Mouse (Mus musculus) lung, embryonic 16.5 days (tissue): Measurements from ENCODE around the gene Spata25. TPM values are rescaled to one million over a fixed set of nuclear protein-coding genes. Genes with fewer than 3 reads are reported as not detected.

Experiments
- ATAC-seq: fragments of 200-750 bp; cut with Nextera tagmentation; 2 replicates; pipeline ENCODE4 v1.8.0; 2017; ENCODE audit warnings: low read depth, mild to moderate bottlenecking, moderate library complexity
- H3K27ac ChIP-seq: fragments of 300-500 bp; sonication (generic); 2 replicates; pipeline ENCODE4 v1.5.1; 2014; ENCODE audit warnings: mild to moderate bottlenecking, control low read depth, low read length
- H3K27me3 ChIP-seq: fragments of 300-500 bp; sonication (generic); 2 replicates; pipeline ENCODE4 v1.6.1; 2014; ENCODE audit warnings: low read depth, low read length, mixed read lengths; ENCODE audit not compliant: control insufficient read depth, insufficient read depth
- H3K36me3 ChIP-seq: fragments of 300-500 bp; sonication (generic); 2 replicates; pipeline ENCODE4 v1.6.1; 2014; ENCODE audit warnings: low read length; ENCODE audit not compliant: control insufficient read depth, insufficient read depth
- H3K4me1 ChIP-seq: fragments of 300-500 bp; sonication (generic); replicated peaks from 2 replicates; pipeline ENCODE4 v1.6.1; 2014; ENCODE audit warnings: low read length, mixed read lengths; ENCODE audit not compliant: control insufficient read depth, insufficient read depth
- H3K4me2 ChIP-seq: fragments of 300-500 bp; sonication (generic); 2 replicates; pipeline ENCODE4 v1.6.1; 2014; ENCODE audit warnings: low read depth, low read length, control low read depth
- H3K4me3 ChIP-seq: fragments of 300-500 bp; sonication (generic); 2 replicates; pipeline ENCODE4 v1.5.1; 2014; ENCODE audit warnings: mild to moderate bottlenecking, low read length, control low read depth
- H3K9ac ChIP-seq: fragments of 300-500 bp; sonication (generic); 2 replicates; pipeline ENCODE4 v1.6.1; 2014; ENCODE audit warnings: low read length, control low read depth
- H3K9me3 ChIP-seq: fragments of 300-500 bp; sonication (generic); 2 replicates; pipeline ENCODE4 v1.6.1; 2016; ENCODE audit warnings: low read length; ENCODE audit not compliant: control insufficient read depth
- WGBS: fragments of 180-500 bp; shearing (Covaris S2); extraction: QIAGEN DNeasy Blood & Tissue Kit; methylation state at CpG from one replicate; pipeline ENCODE4 v1.1.7; 2014; 5-methylcytosine and 5-hydroxymethylcytosine counted together
- polyA plus RNA-seq: library from polyadenylated mRNA; unstranded; fragments of >200 nt; fragmentation: Nextera tagmentation; extraction: Ambion mirVana; gene quantifications from 2 replicates; pipeline ENCODE4 v1.2.1, GENCODE M21; 2015

Gene Spata25
- polyA plus RNA-seq, 1 experiment from 2014 or later: not detected

DNA sequence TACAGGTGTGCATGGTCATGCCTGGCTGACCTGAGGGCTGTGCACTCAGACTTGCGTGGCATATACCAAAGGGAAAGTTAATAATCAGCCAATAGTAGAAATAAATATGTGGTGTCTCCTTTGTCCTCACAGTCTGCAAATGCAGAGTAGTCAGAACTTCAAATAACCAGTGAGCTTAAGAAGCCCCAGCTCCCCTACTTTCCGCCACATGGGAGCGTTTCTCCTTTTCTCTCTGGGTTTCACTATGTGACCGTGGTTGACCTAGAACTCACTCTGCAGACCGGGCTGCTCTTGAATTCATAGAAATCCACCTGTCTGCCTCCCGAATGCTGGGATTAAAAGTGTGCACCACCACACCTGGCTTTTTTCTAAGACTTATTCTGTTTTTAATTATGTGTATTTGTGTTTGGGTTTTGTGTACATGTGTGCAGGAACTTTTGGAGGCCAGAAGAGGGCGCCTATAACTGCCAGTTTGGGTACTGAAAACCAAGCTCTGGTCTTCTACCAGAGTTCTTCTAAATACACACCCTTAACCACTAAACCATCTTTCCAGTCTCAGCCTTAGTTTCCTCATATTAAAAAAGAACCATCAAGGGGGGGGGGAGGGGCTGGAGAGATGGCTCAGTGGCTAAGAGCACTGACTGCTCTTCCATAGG is 44.3 kb downstream of the Spata25 start:
- H3K9ac ChIP-seq: no peak overlapping the region
- H3K4me3 ChIP-seq: no peak overlapping the region
- no peaks in the 10 kb centered on the region for H3K9me3 ChIP-seq
- H3K27ac ChIP-seq: no peak overlapping the region
- no peaks in the 10 kb centered on the region for H3K27me3 ChIP-seq
- no peak overlapping the region for H3K4me2 ChIP-seq
- ATAC-seq: no peak
- H3K36me3 ChIP-seq: no peaks in the 10 kb centered on the region
- H3K4me1 ChIP-seq: peaks cover 16% of the 10 kb centered on the region
- 74% methylated on average over 7 of the region's 7 CpGs for WGBS

DNA sequence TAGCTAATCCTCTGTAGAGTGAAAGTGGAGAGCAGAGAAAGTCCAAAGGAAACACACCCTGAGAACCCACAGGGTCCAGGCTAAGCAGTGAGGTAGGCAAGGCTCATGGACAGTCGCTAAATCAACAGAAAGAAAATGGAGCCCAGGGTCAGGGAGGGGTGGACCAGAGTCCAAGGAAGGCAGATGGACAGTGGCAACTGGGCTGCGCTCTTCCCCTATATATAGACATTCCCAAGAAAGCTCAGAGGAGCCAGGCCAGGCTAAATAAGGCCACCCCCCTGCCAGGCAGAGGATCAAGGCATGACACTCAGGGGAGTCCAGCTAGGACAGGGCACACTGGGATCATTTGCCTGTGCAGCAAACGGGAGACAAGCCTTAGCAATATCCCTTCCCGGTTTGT is 46.5 kb downstream of the Spata25 start:
- Histone ChIP-seq H3K27me3 (no peaks in the 10 kb centered on the region), H3K4me1 (peaks cover 11% of the 10 kb centered on the region), H3K9me3 (no peaks in the 10 kb centered on the region), H3K9ac (no peak overlapping the region), H3K36me3 (no peaks in the 10 kb centered on the region), H3K4me2 (no peak overlapping the region), H3K4me3 (no peak overlapping the region), H3K27ac (no peak overlapping the region)
- ATAC-seq: no peak
- 65% methylated on average over 4 of the region's 4 CpGs for WGBS

DNA sequence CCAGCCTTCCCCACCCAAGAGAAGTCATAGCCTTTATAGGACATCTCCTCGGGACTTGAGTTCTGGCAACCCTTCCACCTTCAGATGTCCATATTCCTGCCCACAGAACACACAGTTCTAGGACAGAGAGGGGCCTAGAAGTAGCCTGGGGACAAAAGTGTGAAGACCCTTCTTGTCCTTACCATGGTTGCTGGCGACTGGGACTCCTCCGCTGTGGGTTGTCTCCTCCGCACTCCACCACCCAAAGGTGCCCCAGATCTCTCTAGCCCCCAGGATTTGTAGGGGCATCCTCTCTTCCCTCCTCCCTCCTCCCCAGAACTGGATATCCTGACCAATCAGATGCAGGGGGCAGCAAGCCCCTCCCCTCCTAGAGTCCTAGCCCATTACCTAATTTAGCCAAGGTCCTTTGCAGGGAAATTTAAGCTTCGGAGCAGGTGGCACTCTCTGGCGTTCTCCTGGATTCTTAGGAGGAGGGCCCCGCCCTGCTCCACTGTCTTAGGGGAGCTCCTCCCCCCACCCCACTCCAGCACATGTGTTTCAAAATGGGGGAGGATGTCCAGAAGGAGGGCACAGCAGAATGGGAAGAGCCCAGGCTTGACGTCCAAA is 48.8 kb downstream of the Spata25 start, which contains the start of gene Tnnc2:
Tnnc2 (minus strand) TSS at position 487 of the 606 bp plus-strand sequence.
- 69% methylated on average over 8 of the region's 8 CpGs for WGBS
- Histone ChIP-seq H3K4me3 (no peak within 1 kb of the TSS), H3K27me3 (no peaks in the 10 kb centered on the region), H3K27ac (no peak within 1 kb of the TSS), H3K36me3 (no peaks in the 10 kb centered on the region), H3K4me1 (peaks cover 2% of the 10 kb centered on the region; the same call in 1 of the 2 replicates), H3K9me3 (no peaks in the 10 kb centered on the region), H3K9ac (no peak within 1 kb of the TSS), H3K4me2 (no peak within 1 kb of the TSS)
- no peak for ATAC-seq

GRCm38 (mm10) chr2:164778809-164779208 is 49.5 kb downstream of the Spata25 start:
- no peak overlapping the region for H3K9ac ChIP-seq
- ATAC-seq: no peak

GRCm38 (mm10) chr2:164778015-164778287 is 50.4 kb downstream of the Spata25 start:
- Histone ChIP-seq H3K27me3 (no peaks in the 10 kb centered on the region), H3K9ac (no peak overlapping the region), H3K27ac (no peak overlapping the region), H3K9me3 (no peaks in the 10 kb centered on the region), H3K4me2 (no peak overlapping the region), H3K4me3 (no peak overlapping the region), H3K4me1 (no peaks in the 10 kb centered on the region), H3K36me3 (peaks cover 2% of the 10 kb centered on the region)
- 88% methylated on average over 11 of the region's 11 CpGs for WGBS
- ATAC-seq: no peak

More at GRCm38 (mm10) chr2:164778809-164779208, 49.5 kb downstream of the Spata25 start:
- Histone ChIP-seq H3K36me3 (no peaks in the 10 kb centered on the region), H3K9me3 (no peaks in the 10 kb centered on the region), H3K4me2 (no peak overlapping the region), H3K27ac (no peak overlapping the region), H3K4me1 (no peaks in the 10 kb centered on the region), H3K27me3 (no peaks in the 10 kb centered on the region), H3K4me3 (no peak overlapping the region)
- WGBS: 65% methylated on average over 7 of the region's 7 CpGs

GRCm38 (mm10) chr2:164777246-164778014 is 50.9 kb downstream of the Spata25 start:
- H3K27me3 ChIP-seq: no peaks in the 10 kb centered on the region
- H3K36me3 ChIP-seq: peaks cover 5% of the 10 kb centered on the region
- H3K9me3 ChIP-seq: no peaks in the 10 kb centered on the region
- WGBS: 77% methylated on average over 30 of the region's 30 CpGs
- no peak overlapping the region for H3K4me2 ChIP-seq
- H3K27ac ChIP-seq: no peak overlapping the region
- no peak for ATAC-seq
- H3K9ac ChIP-seq: no peak overlapping the region
- H3K4me3 ChIP-seq: no peak overlapping the region
- peaks cover 2% of the 10 kb centered on the region; the same call in 1 of the 2 replicates for H3K4me1 ChIP-seq

DNA sequence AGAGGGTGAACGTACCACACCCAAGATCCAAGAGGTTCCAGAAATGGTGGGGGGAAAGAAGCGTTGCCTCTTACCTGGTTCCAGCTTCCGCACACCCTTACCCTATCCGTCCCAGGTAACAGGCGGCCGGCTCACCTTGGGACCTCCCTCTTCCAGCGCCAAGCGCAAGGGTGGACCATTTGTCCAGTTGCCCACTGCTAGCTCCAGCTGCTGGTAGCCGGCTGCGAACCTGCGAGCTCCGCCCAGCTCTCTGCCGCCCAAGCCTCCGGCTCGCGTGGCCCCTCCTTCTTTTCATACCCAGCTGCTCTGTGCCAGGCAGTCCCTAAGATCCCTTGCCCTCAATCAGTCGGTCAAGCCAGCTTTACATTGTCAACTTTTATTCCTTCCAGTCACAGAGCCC is 51.5 kb downstream of the Spata25 start:
- 48% methylated on average over 17 of the region's 17 CpGs for WGBS
- no peaks in the 10 kb centered on the region for H3K9me3 ChIP-seq
- H3K36me3 ChIP-seq: peaks cover 11% of the 10 kb centered on the region
- no peak for ATAC-seq
- H3K4me3 ChIP-seq: no peak overlapping the region
- peaks cover 8% of the 10 kb centered on the region for H3K4me1 ChIP-seq
- no peaks in the 10 kb centered on the region for H3K27me3 ChIP-seq
- no peak overlapping the region for H3K9ac ChIP-seq
- H3K4me2 ChIP-seq: no peak overlapping the region
- no peak overlapping the region for H3K27ac ChIP-seq

Other genes with a start within 250 kb of the Spata25 start
- gene Wfdc6a, start 243.1 kb downstream of the Spata25 start, polyA plus RNA-seq: 0.92 and 1.4 TPM in 2 replicates
- gene Eppin, start 234.9 kb downstream of the Spata25 start, polyA plus RNA-seq: not detected in 2 replicates
- not detected in 2 replicates for gene Wfdc6b, start 215.0 kb downstream of the Spata25 start, polyA plus RNA-seq
- not detected in 2 replicates for gene Wfdc8, start 214.9 kb downstream of the Spata25 start, polyA plus RNA-seq
- gene Wfdc16, start 189.7 kb downstream of the Spata25 start, polyA plus RNA-seq: not detected in 2 replicates
- gene Wfdc10, start 172.5 kb downstream of the Spata25 start, polyA plus RNA-seq: 0.50 TPM in 1 of 2 replicates, not detected in the other
- gene Wfdc9, start 172.0 kb downstream of the Spata25 start, polyA plus RNA-seq: not detected in 2 replicates
- not detected in 2 replicates for gene Wfdc11, start 154.4 kb downstream of the Spata25 start, polyA plus RNA-seq
- gene Wfdc13, start 143.4 kb downstream of the Spata25 start, polyA plus RNA-seq: 0.20 and 0.46 TPM in 2 replicates
- not detected in 2 replicates for gene Spint4, start 130.0 kb downstream of the Spata25 start, polyA plus RNA-seq
- not detected in 2 replicates for gene Spint5, start 113.2 kb downstream of the Spata25 start, polyA plus RNA-seq
- 2.0 and 2.9 TPM in 2 replicates for gene Wfdc3, start 82.6 kb downstream of the Spata25 start, polyA plus RNA-seq
- gene Dnttip1, start 82.6 kb downstream of the Spata25 start, polyA plus RNA-seq: 61.3 and 71.9 TPM in 2 replicates
- gene Ube2c, start 58.6 kb downstream of the Spata25 start, polyA plus RNA-seq: 494 and 533 TPM in 2 replicates
- 27.9 and 94.5 TPM in 2 replicates for gene Tnnc2, start 48.6 kb downstream of the Spata25 start, polyA plus RNA-seq
- gene Snx21, start 42.7 kb downstream of the Spata25 start, polyA plus RNA-seq: 23.9 and 30.6 TPM in 2 replicates
- gene Acot8, start 23.7 kb downstream of the Spata25 start, polyA plus RNA-seq: 21.9 and 24.5 TPM in 2 replicates
- 7.9 and 8.9 TPM in 2 replicates for gene Zswim3, start 23.4 kb downstream of the Spata25 start, polyA plus RNA-seq
- gene Zswim1, start 5.9 kb downstream of the Spata25 start, polyA plus RNA-seq: 16.6 and 16.9 TPM in 2 replicates
- 156 and 161 TPM in 2 replicates for gene Ctsa, start 4.3 kb upstream of the Spata25 start, polyA plus RNA-seq
- 7.1 and 7.8 TPM in 2 replicates for gene Neurl2, start 4.9 kb upstream of the Spata25 start, polyA plus RNA-seq
- 193 and 203 TPM in 2 replicates for gene Pltp, start 29.2 kb upstream of the Spata25 start, polyA plus RNA-seq
- gene Pcif1, start 50.8 kb upstream of the Spata25 start, polyA plus RNA-seq: 75.3 and 75.8 TPM in 2 replicates
- gene Zfp335, start 83.2 kb upstream of the Spata25 start, polyA plus RNA-seq: 14.3 and 14.6 TPM in 2 replicates
- 2.0 and 7.8 TPM in 2 replicates for gene Mmp9, start 112.2 kb upstream of the Spata25 start, polyA plus RNA-seq
- 0.47 and 0.53 TPM in 2 replicates for gene Slc12a5, start 132.3 kb upstream of the Spata25 start, polyA plus RNA-seq
- gene Ncoa5, start 206.3 kb upstream of the Spata25 start, polyA plus RNA-seq: 64.3 and 64.4 TPM in 2 replicates
- gene Cd40, start 227.1 kb upstream of the Spata25 start, polyA plus RNA-seq: 41.7 and 41.9 TPM in 2 replicates